Mouse (Mus musculus): Measurements from ENCODE around the gene Csf3. TPM values are rescaled to one million over a fixed set of nuclear protein-coding genes. Genes with fewer than 3 reads are reported as not detected.

Csf3 gene
- total and polyA plus RNA-seq, 3 experiments: 0.21 TPM; not detected in 2

GRCm38 (mm10) chr11:98741622-98742396 lies 40.7 kb downstream of the Csf3 start:
- Histone ChIP-seq H3K4me3 (replicated peaks in 1 of 3; ENCODE audit: low read depth in 2 of 3, low read length in 2 of 3, poor library complexity in 1 of 3) (peak overlapping the region; percentile 62 to 81 (median 66)), H3K9ac (ENCODE audit: insufficient read depth, low read depth) (peak overlapping the region; percentile 88), H3K27ac (ENCODE audit: insufficient read depth, low read depth) (no peak overlapping the region), H3K4me1 (ENCODE audit: control insufficient read depth in 1 of 2, insufficient read depth in 2 of 2) (peaks cover 15 to 20% of the 10 kb centered on the region in 2 experiments), H3K4me2 (ENCODE audit: insufficient read depth, low read depth, poor library complexity, severe bottlenecking) (peak overlapping the region; percentile 99), H3K36me3 (replicated peaks in 1 of 2; ENCODE audit: control insufficient read depth in 1 of 2, insufficient read depth in 1 of 2, low read length in 1 of 2) (no peaks in the 10 kb centered on the region), H3K9me3 (replicated peaks; ENCODE audit: low read length) (no peaks in the 10 kb centered on the region), H3K79me2 (replicated peaks; ENCODE audit: control insufficient read depth, extremely low read depth, insufficient read depth, poor library complexity, severe bottlenecking) (no peaks in the 10 kb centered on the region), H3K27me3 (replicated peaks) (peaks cover 72% of the 10 kb centered on the region)
- DNase-seq (ENCODE audit: extremely low read depth): peak; percentile 52
- TF ChIP-seq HCFC1 (IDR thresholded peaks at IDR 0.05; ENCODE audit: low read depth, low read length) (no peak), POLR2A (IDR thresholded peaks at IDR 0.05; ENCODE audit: low read depth, low read length) (no peak), SMC3 (IDR thresholded peaks at IDR 0.05; ENCODE audit: low read depth, low read length) (peak; percentile 38), NELFE (IDR thresholded peaks at IDR 0.05; ENCODE audit: low read depth, low read length) (no peak), NRF1 (IDR thresholded peaks at IDR 0.05; ENCODE audit: low read depth, low read length) (peak; percentile 57; the same call in 1 of the 2 replicates), BHLHE40 (IDR thresholded peaks at IDR 0.05; ENCODE audit: low read depth, low read length) (no peak), MAZ (IDR thresholded peaks at IDR 0.05; ENCODE audit: low read depth, low read length) (peak; percentile 19; the same call in 1 of the 2 replicates), RAD21 (IDR thresholded peaks at IDR 0.05; ENCODE audit: low read depth, low read length) (peak; percentile 22), CTCF (conservative IDR thresholded peaks at IDR 0.05 in 1 of 2, IDR thresholded peaks at IDR 0.05 in 1 of 2; ENCODE audit: low read depth in 2 of 2, low read length in 2 of 2) (peak in 1 of 2 experiments; percentile 57; a peak in 2 of 4 replicates), SIN3A (IDR thresholded peaks at IDR 0.05; ENCODE audit: low read length) (0 out of 2 replicates have a peak, but pooled peaks have one; percentile 46), MXI1 (IDR thresholded peaks at IDR 0.05; ENCODE audit: low read depth, low read length) (peak; percentile 36; the same call in 1 of the 2 replicates)
- in situ Hi-C loops (cut with MboI; ENCODE audit: low pct_ligation_motif_present, low pct_unique_long_range_greater_than_20kb, low sequenced_read_pairs) (no loop called here), dilution Hi-C loops (cut with MboI; ENCODE audit: extremely low pct_ligation_motif_present, extremely low pct_unique_long_range_greater_than_20kb, low sequenced_read_pairs) (no loop called here)

DNA sequence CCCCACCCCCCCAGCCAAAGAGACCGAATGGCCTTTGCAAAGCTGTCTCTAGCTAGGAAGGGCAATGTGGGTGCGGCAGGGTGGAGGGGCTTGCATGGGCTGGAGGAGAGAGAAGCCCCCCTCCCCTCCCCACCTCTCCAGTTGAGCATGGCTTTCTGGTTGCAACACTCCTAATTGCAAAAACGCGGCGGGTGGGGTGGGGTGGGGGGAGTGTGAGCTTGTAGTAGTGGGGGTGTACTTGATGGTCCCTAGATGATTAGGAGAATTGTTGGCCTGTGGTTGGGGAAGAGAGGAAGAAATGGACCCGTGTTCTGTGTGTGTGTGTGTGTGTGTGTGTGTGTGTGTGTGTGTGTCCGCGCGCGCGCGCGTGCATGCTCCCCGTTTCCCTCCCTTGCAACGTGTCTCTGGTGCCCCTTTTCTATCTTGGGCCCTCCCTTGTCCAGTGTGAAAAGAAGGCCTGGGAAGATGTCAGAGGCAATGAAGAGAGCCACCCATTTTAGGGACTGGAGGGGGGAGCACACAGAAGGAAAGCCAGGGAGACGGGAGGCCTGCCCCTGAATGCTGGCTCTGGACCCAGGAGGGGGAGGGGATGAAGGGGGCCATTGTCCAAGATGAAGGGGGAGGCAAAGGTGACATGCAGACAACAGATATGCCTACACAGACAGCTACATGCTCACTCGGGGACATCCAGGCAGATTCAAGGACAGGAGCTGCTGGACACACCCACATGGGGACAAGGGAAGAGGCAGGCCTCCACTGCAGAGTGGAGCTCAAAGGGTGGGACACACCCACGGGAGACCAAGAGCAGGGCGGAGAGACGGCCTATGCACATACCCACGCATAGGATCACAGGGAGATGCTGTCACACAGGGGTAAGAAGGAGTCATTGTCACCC lies 41.6 kb downstream of the Csf3 start:
- Histone ChIP-seq H3K4me2 (ENCODE audit: insufficient read depth, low read depth, poor library complexity, severe bottlenecking) (peak overlapping the region; percentile 67), H3K27me3 (replicated peaks) (peaks cover 75% of the 10 kb centered on the region), H3K4me1 (ENCODE audit: control insufficient read depth in 1 of 2, insufficient read depth in 2 of 2) (peaks cover 21 to 27% of the 10 kb centered on the region in 2 experiments), H3K9ac (ENCODE audit: insufficient read depth, low read depth) (peak overlapping the region; percentile 88; the same call in 1 of the 2 replicates), H3K4me3 (replicated peaks in 1 of 3; ENCODE audit: low read depth in 2 of 3, low read length in 2 of 3, poor library complexity in 1 of 3) (peak overlapping the region; percentile 62 to 81 (median 66)), H3K36me3 (replicated peaks in 1 of 2; ENCODE audit: control insufficient read depth in 1 of 2, insufficient read depth in 1 of 2, low read length in 1 of 2) (no peaks in the 10 kb centered on the region), H3K79me2 (replicated peaks; ENCODE audit: control insufficient read depth, extremely low read depth, insufficient read depth, poor library complexity, severe bottlenecking) (no peaks in the 10 kb centered on the region), H3K9me3 (replicated peaks; ENCODE audit: low read length) (no peaks in the 10 kb centered on the region), H3K27ac (ENCODE audit: insufficient read depth, low read depth) (no peak overlapping the region)
- dilution Hi-C loops (cut with MboI; ENCODE audit: extremely low pct_ligation_motif_present, extremely low pct_unique_long_range_greater_than_20kb, low sequenced_read_pairs): no loop called here
- no peak for DNase-seq (ENCODE audit: extremely low read depth)
- in situ Hi-C loops (cut with MboI; ENCODE audit: low pct_ligation_motif_present, low pct_unique_long_range_greater_than_20kb, low sequenced_read_pairs): no loop called here
- TF ChIP-seq KAT2A (IDR thresholded peaks at IDR 0.05; ENCODE audit: insufficient replicate concordance, low read length) (no peak), NRF1 (IDR thresholded peaks at IDR 0.05; ENCODE audit: low read depth, low read length) (peak; percentile 41; the same call in 1 of the 2 replicates), ZKSCAN1 (IDR thresholded peaks at IDR 0.05; ENCODE audit: borderline replicate concordance, low read depth, low read length) (no peak), RAD21 (IDR thresholded peaks at IDR 0.05; ENCODE audit: low read depth, low read length) (no peak), HCFC1 (IDR thresholded peaks at IDR 0.05; ENCODE audit: low read depth, low read length) (no peak), BHLHE40 (IDR thresholded peaks at IDR 0.05; ENCODE audit: low read depth, low read length) (no peak), MAFK (IDR thresholded peaks at IDR 0.05; ENCODE audit: insufficient replicate concordance, low read length) (no peak), MAX (IDR thresholded peaks at IDR 0.05; ENCODE audit: low read length) (no peak)
